Mouse (Mus musculus) MEL (cell line): ENCODE results near the gene Ano8.

Experiments used
- MAZ ChIP-seq: IDR thresholded peaks from 2 replicates; pipeline ENCODE4 v1.6.1; 2012; ENCODE audit warnings: low read depth, mild to moderate bottlenecking, inconsistent platforms, low read length, improper control_type of control experiment
- TBP ChIP-seq: IDR thresholded peaks from 2 replicates; pipeline ENCODE4 v1.8.0; 2011; ENCODE audit warnings: low read depth, low read length, improper control_type of control experiment

DNA sequence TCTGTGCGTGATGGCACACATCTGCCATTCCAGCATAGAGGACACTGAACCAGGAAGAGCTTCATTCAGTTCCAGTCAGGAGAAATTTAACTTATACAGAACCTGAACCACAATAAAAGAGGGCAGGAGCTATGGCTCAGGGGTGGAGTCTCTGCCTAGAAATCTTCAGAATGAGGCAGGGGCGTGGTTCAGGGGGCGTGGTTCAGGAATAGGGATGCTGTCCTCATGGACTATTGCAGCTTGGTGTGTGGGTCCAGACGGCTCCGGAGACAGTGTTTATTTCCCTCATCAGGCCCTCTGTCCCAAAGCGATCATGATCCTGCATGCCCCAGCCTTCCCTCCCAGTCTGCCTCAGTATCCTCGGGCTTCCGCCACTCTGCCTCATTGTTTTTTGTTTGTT lies 31.1 kb downstream of the Ano8 start:
- TF ChIP-seq MAZ (no peak), TBP (no peak)
